Mouse (Mus musculus) heart, embryonic 16.5 days (tissue): ENCODE data around the gene Npc2. TPM values are rescaled to one million over a fixed set of nuclear protein-coding genes. Genes with fewer than 3 reads are reported as not detected.

Experiments used
- ATAC-seq: fragments of 200-750 bp; cut with Nextera tagmentation; replicated peaks from 2 replicates; pipeline ENCODE4 v1.8.0; 2017; ENCODE audit warnings: moderate number of reproducible peaks; ENCODE audit not compliant: insufficient read depth, low FRiP score; ENCODE audit errors: extremely low read depth
- H3K27ac ChIP-seq: fragments of 300-500 bp; sonication (generic); 2 replicates; pipeline ENCODE4 v1.5.1; 2014; ENCODE audit warnings: mild to moderate bottlenecking, low read length, control low read depth, moderate library complexity
- H3K27me3 ChIP-seq: fragments of 300-500 bp; sonication (generic); 2 replicates; pipeline ENCODE4 v1.6.1; 2014; ENCODE audit warnings: low read length, mixed read lengths; ENCODE audit not compliant: control insufficient read depth, insufficient read depth
- H3K36me3 ChIP-seq: fragments of 300-500 bp; sonication (generic); 2 replicates; pipeline ENCODE4 v1.6.1; 2014; ENCODE audit not compliant: control insufficient read depth, insufficient read depth
- H3K4me1 ChIP-seq: fragments of 300-500 bp; sonication (generic); 2 replicates; pipeline ENCODE4 v1.6.1; 2014; ENCODE audit warnings: low read length, mixed read lengths; ENCODE audit not compliant: control insufficient read depth, insufficient read depth
- H3K4me2 ChIP-seq: fragments of 300-500 bp; sonication (generic); 2 replicates; pipeline ENCODE4 v1.6.1; 2014; ENCODE audit warnings: low read depth, mild to moderate bottlenecking, control low read depth, low read length
- H3K4me3 ChIP-seq: fragments of 300-500 bp; sonication (generic); 2 replicates; pipeline ENCODE4 v1.5.1; 2014; ENCODE audit warnings: mild to moderate bottlenecking, control low read depth, low read length
- H3K9ac ChIP-seq: fragments of 300-500 bp; sonication (generic); 2 replicates; pipeline ENCODE4 v1.6.1; 2014; ENCODE audit warnings: low read length, control low read depth
- H3K9me3 ChIP-seq: fragments of 300-500 bp; sonication (generic); replicated peaks from 2 replicates; pipeline ENCODE4 v1.6.1; 2016; ENCODE audit warnings: low read length; ENCODE audit not compliant: control insufficient read depth
- WGBS: fragments of 180-500 bp; shearing (Covaris S2); extraction: QIAGEN DNeasy Blood & Tissue Kit; methylation state at CpG from one replicate; pipeline ENCODE4 v1.1.7; 2014; 5-methylcytosine and 5-hydroxymethylcytosine counted together
- polyA plus RNA-seq: library from polyadenylated mRNA; unstranded; fragments of >200 nt; fragmentation: Nextera tagmentation; extraction: Ambion mirVana; gene quantifications from 2 replicates; pipeline ENCODE4 v1.2.1, GENCODE M21; 2015

Npc2 gene
- 52.8 and 59.4 TPM in 2 replicates for polyA plus RNA-seq

GRCm38 (mm10) chr12:84772726-84773441 lies at the start of gene Npc2, which contains the start of gene Isca2:
Gene Npc2 (minus strand): TSS chr12:84773152.
Gene Isca2 (plus strand): TSS chr12:84773251.
- WGBS: under 1% methylated on average over 50 of the region's 50 CpGs
- Histone ChIP-seq H3K27ac (peak within 1 kb of the TSS; percentile 97), H3K9me3 (no peaks in the 10 kb centered on the region), H3K27me3 (no peaks in the 10 kb centered on the region), H3K36me3 (peaks cover 4% of the 10 kb centered on the region; the same call in 1 of the 2 replicates), H3K4me2 (peak within 1 kb of the TSS; percentile 86), H3K9ac (peak within 1 kb of the TSS; percentile 92), H3K4me3 (peak within 1 kb of the TSS; percentile 88), H3K4me1 (peaks cover 19% of the 10 kb centered on the region)
- ATAC-seq: peak; percentile 99

GRCm38 (mm10) chr12:84819236-84820168 lies 46.5 kb upstream of the Npc2 start:
- H3K27me3 ChIP-seq: peaks cover 31% of the 10 kb centered on the region
- WGBS: 65% methylated on average over 13 of the region's 13 CpGs
- no peaks in the 10 kb centered on the region for H3K4me1 ChIP-seq
- no peaks in the 10 kb centered on the region for H3K36me3 ChIP-seq
- no peak overlapping the region for H3K27ac ChIP-seq
- no peak overlapping the region for H3K4me2 ChIP-seq
- no peaks in the 10 kb centered on the region for H3K9me3 ChIP-seq
- no peak overlapping the region for H3K9ac ChIP-seq
- H3K4me3 ChIP-seq: no peak overlapping the region
- ATAC-seq: no peak

GRCm38 (mm10) chr12:84818496-84818895 lies 45.5 kb upstream of the Npc2 start:
- peaks cover 39% of the 10 kb centered on the region for H3K27me3 ChIP-seq

GRCm38 (mm10) chr12:84814663-84815325 lies 41.8 kb upstream of the Npc2 start:
- Histone ChIP-seq H3K4me2 (no peak overlapping the region), H3K27me3 (peaks cover 31% of the 10 kb centered on the region), H3K9me3 (no peaks in the 10 kb centered on the region), H3K36me3 (no peaks in the 10 kb centered on the region), H3K9ac (no peak overlapping the region), H3K27ac (no peak overlapping the region), H3K4me3 (no peak overlapping the region), H3K4me1 (no peaks in the 10 kb centered on the region)
- 71% methylated on average over 3 of the region's 3 CpGs for WGBS
- no peak for ATAC-seq

More at GRCm38 (mm10) chr12:84818496-84818895, 45.5 kb upstream of the Npc2 start:
- no peak overlapping the region for H3K4me3 ChIP-seq
- no peak overlapping the region for H3K9ac ChIP-seq
- no peak overlapping the region for H3K4me2 ChIP-seq
- H3K9me3 ChIP-seq: no peaks in the 10 kb centered on the region
- no peaks in the 10 kb centered on the region for H3K36me3 ChIP-seq
- H3K27ac ChIP-seq: no peak overlapping the region
- ATAC-seq: no peak
- no peaks in the 10 kb centered on the region for H3K4me1 ChIP-seq
- WGBS: 62% methylated on average over 4 of the region's 4 CpGs

- H3K9me3 ChIP-seq: no peaks in the 10 kb centered on the region
- H3K27ac ChIP-seq: no peak overlapping the region
- H3K4me1 ChIP-seq: no peaks in the 10 kb centered on the region
- H3K36me3 ChIP-seq: no peaks in the 10 kb centered on the region
- no peak for ATAC-seq
- H3K4me3 ChIP-seq: no peak overlapping the region
- no peak overlapping the region for H3K4me2 ChIP-seq
- WGBS: 43% methylated on average over 7 of the region's 7 CpGs
- peaks cover 37% of the 10 kb centered on the region for H3K27me3 ChIP-seq
- no peak overlapping the region for H3K9ac ChIP-seq
Observed at GRCm38 (mm10) chr12:84813773-84814172, 40.8 kb upstream of the Npc2 start.

- H3K9me3 ChIP-seq: no peaks in the 10 kb centered on the region
- peaks cover 55% of the 10 kb centered on the region for H3K27me3 ChIP-seq
- 46% methylated on average over 3 of the region's 3 CpGs for WGBS
- no peaks in the 10 kb centered on the region for H3K4me1 ChIP-seq
- no peaks in the 10 kb centered on the region for H3K36me3 ChIP-seq
- H3K4me3 ChIP-seq: no peak overlapping the region
- no peak overlapping the region for H3K27ac ChIP-seq
- no peak overlapping the region for H3K9ac ChIP-seq
- ATAC-seq: no peak
- no peak overlapping the region for H3K4me2 ChIP-seq
Observed at GRCm38 (mm10) chr12:84812004-84812403, 39.1 kb upstream of the Npc2 start.

GRCm38 (mm10) chr12:84811510-84811909 lies 38.6 kb upstream of the Npc2 start:
- 0 out of 2 replicates have a peak, but pooled peaks have one; percentile 35 for ATAC-seq
- Histone ChIP-seq H3K36me3 (no peaks in the 10 kb centered on the region), H3K4me3 (no peak overlapping the region), H3K9ac (no peak overlapping the region), H3K4me2 (no peak overlapping the region), H3K4me1 (0 out of 2 replicates have a peak, but pooled peaks cover 2% of the 10 kb centered on the region), H3K9me3 (no peaks in the 10 kb centered on the region), H3K27me3 (peaks cover 60% of the 10 kb centered on the region), H3K27ac (no peak overlapping the region)
- 46% methylated on average over 4 of the region's 4 CpGs for WGBS

- 65% methylated on average over 1 of the region's 1 CpGs for WGBS
- H3K4me3 ChIP-seq: no peak overlapping the region
- no peaks in the 10 kb centered on the region for H3K36me3 ChIP-seq
- H3K9me3 ChIP-seq: no peaks in the 10 kb centered on the region
- H3K4me2 ChIP-seq: no peak overlapping the region
- no peak overlapping the region for H3K27ac ChIP-seq
- H3K27me3 ChIP-seq: peaks cover 66% of the 10 kb centered on the region
- no peak for ATAC-seq
- no peak overlapping the region for H3K9ac ChIP-seq
- 0 out of 2 replicates have a peak, but pooled peaks cover 4% of the 10 kb centered on the region for H3K4me1 ChIP-seq
Observed at GRCm38 (mm10) chr12:84810810-84811209, 37.9 kb upstream of the Npc2 start.
